Mouse (Mus musculus) left cerebral cortex, postnatal 10 days (tissue): ENCODE measurements at regions not wholly inside any gene's neighbourhood (a gene's known extent, or its start where the extent isn't known, plus 50 kb on each side); places are given as distances from the start of the nearest gene placed in this dataset.

Source experiments
- DNase-seq, 2 experiments: peaks; one replicate each; pipeline ENCODE4 v3.0.0; 2021 to 2022; ENCODE audit warnings: low spot score in 2 of 2, mixed read lengths in 1 of 2; ENCODE audit errors: extremely low spot score in 1 of 2
- intact Hi-C: fragments of 180-260 bp; cut with DNase I; formaldehyde crosslinking; loops from one replicate; pipeline ENCODE4 v1.15.1; 2025

GRCm38 (mm10) chr8:12501824-12502223 is 71.0 kb upstream of the Spaca7 start:
- intact Hi-C loops: no loop called here

GRCm38 (mm10) chr8:12502321-12502775 is 70.5 kb upstream of the Spaca7 start:
- intact Hi-C loops: no loop called here
- peak in 1 of 2 experiments; percentile 75 for DNase-seq

More at GRCm38 (mm10) chr8:12501824-12502223, 71.0 kb upstream of the Spaca7 start:
- DNase-seq: no peak

DNA sequence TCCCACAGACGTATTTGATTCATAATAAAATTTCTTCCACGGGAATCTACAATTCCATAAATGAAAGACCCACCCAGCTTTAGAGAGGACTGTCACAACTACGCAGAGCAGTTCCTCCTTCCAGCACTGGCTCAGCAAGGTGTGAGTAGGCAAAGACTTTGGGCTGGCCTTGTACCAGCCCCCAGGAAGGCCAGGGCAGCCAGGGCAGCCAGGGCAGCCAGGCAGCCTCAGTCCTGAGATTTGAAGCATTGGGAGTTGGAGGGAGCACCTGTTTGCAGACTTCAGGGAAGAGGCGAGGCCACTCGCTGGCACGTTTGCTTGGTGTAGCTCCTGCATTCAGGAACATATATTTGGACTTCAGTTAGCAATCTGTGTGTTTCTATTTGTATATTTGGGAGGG is 70.0 kb upstream of the Spaca7 start:
- intact Hi-C loops: no loop called here

DNA sequence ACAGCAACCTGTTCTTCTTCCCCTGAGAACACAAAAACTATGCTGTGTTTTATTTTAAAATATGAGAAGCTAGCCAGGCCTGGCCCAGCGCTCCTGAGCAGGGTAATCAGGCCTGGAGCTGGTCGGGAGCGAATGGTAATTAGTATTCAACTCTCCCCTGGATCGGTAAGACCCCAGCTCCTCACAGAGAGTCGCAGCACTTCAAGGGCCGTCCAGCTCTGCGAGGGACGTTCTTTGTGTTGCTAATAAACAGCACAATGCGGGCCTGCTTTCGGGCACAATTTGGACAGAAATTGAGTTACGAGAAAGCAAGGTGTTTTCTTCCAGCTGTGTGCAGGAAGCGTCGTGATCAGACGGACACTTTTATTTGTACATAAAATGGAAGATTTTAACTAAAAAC is 69.5 kb upstream of the Spaca7 start:
- intact Hi-C loops: no loop called here
- no peak for DNase-seq

More for the DNA sequence above, 70.0 kb upstream of the Spaca7 start:
- no peak for DNase-seq

DNA sequence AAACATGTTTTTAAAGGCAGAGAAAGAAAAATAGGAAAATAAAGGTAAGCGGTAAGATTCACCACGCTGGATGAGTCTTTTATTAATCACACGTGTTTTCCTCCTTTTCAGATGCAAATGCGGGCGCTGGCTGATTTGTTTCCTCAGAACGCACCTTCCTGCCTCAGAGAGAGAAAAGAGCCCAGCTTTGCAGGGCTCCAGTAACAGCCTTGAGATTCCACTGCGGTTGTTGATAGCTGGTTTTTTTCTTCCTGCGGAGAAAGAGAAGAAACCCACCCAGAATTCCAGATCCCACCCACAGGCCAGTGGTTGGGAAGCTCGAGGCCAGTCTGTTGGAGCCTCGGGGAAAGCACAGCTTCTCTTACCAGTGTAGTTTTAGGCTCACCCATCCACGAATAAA is 68.6 kb upstream of the Spaca7 start:
- intact Hi-C loops: no loop called here
- DNase-seq: no peak

DNA sequence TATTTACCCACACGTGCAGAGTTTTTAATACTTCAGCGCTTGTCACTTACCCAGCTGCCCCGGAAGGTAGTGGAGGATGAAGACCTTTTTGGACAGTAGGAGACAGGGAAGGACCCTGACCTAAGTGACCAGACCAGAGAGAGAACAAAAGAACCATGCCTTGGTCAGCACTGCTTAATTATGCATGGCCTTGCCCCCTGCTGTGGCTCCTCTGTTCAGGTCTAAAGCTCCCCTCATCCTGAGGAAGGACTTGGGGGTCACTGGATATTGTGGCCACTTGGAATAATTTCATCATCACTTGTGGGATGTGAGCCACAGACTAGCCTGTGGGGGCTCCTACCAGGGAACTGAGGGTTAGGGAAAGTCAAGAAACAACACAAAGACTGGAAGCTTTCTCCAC is 68.1 kb upstream of the Spaca7 start:
- DNase-seq: no peak
- intact Hi-C loops: no loop called here

DNA sequence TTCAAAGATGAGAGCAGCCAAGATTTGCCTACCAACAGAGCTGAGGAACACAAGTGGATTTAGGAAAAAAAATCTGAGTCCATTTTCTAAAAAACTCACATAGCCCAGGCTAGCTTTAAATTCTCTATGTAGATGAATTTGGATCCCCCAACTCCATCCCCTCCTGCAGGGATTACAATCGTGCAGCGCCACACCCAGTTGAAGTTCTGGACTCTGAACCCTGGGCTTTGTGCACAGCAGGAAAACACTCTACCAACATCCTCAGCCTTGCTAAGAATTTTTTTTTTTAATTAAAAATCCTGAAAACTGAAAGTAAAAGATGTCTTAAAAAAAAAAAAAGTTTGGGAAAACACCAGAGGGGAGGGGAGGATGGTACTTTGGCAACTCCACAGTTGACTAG is 62.6 kb upstream of the Spaca7 start:
- intact Hi-C loops: no loop called here
- DNase-seq: no peak

- DNase-seq: no peak
- intact Hi-C loops: no loop called here
Observed at GRCm38 (mm10) chr8:12513042-12513441, 59.8 kb upstream of the Spaca7 start.

DNA sequence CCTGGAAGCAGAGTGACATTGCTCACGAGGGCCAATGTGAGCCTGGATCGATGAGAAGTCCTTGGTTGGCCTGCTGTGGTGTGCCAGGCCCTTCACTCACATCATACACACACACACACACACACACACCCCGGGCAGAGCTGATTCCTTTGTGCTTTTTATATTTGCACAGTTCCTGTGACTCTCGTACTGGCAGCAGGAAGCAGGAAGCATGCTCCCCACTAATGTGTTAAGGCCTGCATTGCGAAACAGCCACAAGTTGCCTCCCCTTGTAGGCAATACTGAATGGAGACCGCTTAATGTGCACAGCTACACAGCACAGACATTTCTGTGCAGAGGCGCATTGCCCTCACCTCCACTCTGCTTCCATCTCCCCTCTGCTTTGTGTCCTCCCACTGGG is 58.7 kb upstream of the Spaca7 start:
- no peak for DNase-seq
- intact Hi-C loops: no loop called here

DNA sequence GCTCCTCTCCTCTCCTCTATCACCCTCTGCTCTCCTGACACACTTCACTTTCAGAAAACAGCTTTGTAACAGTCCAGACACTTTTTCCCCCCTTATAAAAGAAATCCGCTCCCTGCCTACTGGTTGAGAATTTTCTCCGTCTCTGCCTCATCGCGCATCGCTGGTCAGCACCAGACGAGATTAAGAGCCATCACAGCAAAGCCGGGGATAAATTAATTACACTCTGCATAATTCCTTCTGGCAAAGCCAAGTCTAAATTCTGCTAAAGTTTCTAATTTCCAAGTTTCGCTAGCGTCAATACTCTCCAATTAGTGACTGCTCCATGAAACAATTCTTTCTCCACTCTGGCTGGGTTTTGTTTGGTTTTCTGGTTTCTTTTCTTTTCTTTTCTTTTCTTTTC is 51.2 kb upstream of the Spaca7 start:
- intact Hi-C loops: no loop called here

More for the DNA sequence above, 51.2 kb upstream of the Spaca7 start:
- DNase-seq: no peak
